Mouse (Mus musculus): ENCODE measurements around the gene Tmem163.

DNA sequence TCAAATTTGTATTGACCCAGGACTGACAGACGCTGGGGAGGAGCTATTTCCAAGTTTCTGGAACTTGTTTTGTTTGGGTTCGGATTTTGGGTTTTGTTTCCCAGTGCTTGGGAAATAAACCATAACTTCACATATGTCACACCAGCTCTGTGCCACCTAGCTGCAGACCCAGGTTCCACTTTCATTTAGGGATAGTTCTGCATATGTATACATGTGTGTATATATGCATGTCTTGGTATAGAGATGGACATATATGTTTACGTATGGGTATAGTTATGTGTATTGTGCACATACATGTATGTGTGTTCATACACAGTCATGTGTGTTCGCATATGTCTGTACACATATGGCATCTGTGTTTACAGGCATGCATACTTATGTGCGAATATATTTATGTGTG, 147.6 kb downstream of the Tmem163 start:
- TF ChIP-seq CTCF (IDR thresholded peaks at IDR 0.05; ENCODE audit: control insufficient read depth, insufficient read depth, insufficient read length) = no peak
- TF ChIP-seq USF1 (IDR thresholded peaks at IDR 0.05; ENCODE audit: low read depth) = no peak
- no peak for TF ChIP-seq MYOD1 (IDR thresholded peaks at IDR 0.05; ENCODE audit: control insufficient read depth, insufficient read length, low read depth)
- no peak for TF ChIP-seq CEBPB (IDR thresholded peaks at IDR 0.05; ENCODE audit: low read depth)
- TF ChIP-seq MAX (IDR thresholded peaks at IDR 0.05) = no peak
- TF ChIP-seq MYOG (IDR thresholded peaks at IDR 0.05; ENCODE audit: control insufficient read depth, extremely low read depth, insufficient read length) = no peak

All from C2C12 (cell line).